Mouse (Mus musculus) embryonic facial prominence, embryonic 14.5 days (tissue): ENCODE measurements around the gene B230307C23Rik. TPM values are rescaled to one million over a fixed set of nuclear protein-coding genes. Genes with fewer than 3 reads are reported as not detected.

Experiments used
- ATAC-seq: fragments of 200-750 bp; cut with Nextera tagmentation; 2 replicates; pipeline ENCODE4 v1.8.0; 2017; ENCODE audit warnings: low read depth, moderate number of reproducible peaks, moderate TSS enrichment
- DNase-seq: peaks from one replicate; pipeline ENCODE4 v3.0.0-alpha.2; 2015; ENCODE audit warnings: low spot score
- H3K27ac ChIP-seq: fragments of 300-500 bp; sonication (generic); replicated peaks from 2 replicates; pipeline ENCODE4 v1.5.1; 2014; ENCODE audit warnings: low read depth, mild to moderate bottlenecking, low read length, moderate library complexity
- H3K27me3 ChIP-seq: fragments of 300-500 bp; sonication (generic); replicated peaks from 2 replicates; pipeline ENCODE4 v1.6.1; 2014; ENCODE audit warnings: low read length; ENCODE audit not compliant: control insufficient read depth, insufficient read depth
- H3K36me3 ChIP-seq: fragments of 300-500 bp; sonication (generic); 2 replicates; pipeline ENCODE4 v1.6.1; 2014; ENCODE audit warnings: low read length, mixed read lengths; ENCODE audit not compliant: control insufficient read depth, insufficient read depth
- H3K4me1 ChIP-seq: fragments of 300-500 bp; sonication (generic); 2 replicates; pipeline ENCODE4 v1.6.1; 2014; ENCODE audit warnings: antibody characterized with exemption, low read length; ENCODE audit not compliant: control insufficient read depth, insufficient read depth
- H3K4me2 ChIP-seq: fragments of 300-500 bp; sonication (generic); 2 replicates; pipeline ENCODE4 v1.6.1; 2014; ENCODE audit warnings: low read depth, mild to moderate bottlenecking, low read length, moderate library complexity, mixed read lengths
- H3K4me3 ChIP-seq: fragments of 300-500 bp; sonication (generic); 2 replicates; pipeline ENCODE4 v1.5.1; 2014; ENCODE audit warnings: low read depth, mild to moderate bottlenecking, low read length
- H3K9ac ChIP-seq: fragments of 300-500 bp; sonication (generic); 2 replicates; pipeline ENCODE4 v1.6.1; 2014; ENCODE audit warnings: low read depth, mild to moderate bottlenecking, low read length, moderate library complexity, mixed read lengths
- H3K9me3 ChIP-seq: fragments of 300-500 bp; sonication (generic); 2 replicates; pipeline ENCODE4 v1.6.1; 2016; ENCODE audit warnings: low read length; ENCODE audit not compliant: control insufficient read depth
- WGBS: fragments of 180-500 bp; shearing (Covaris S2); extraction: QIAGEN DNeasy Blood & Tissue Kit; methylation state at CpG from one replicate; pipeline ENCODE4 v1.1.7; 2014; 5-methylcytosine and 5-hydroxymethylcytosine counted together
- polyA plus RNA-seq: library from polyadenylated mRNA; unstranded; fragments of >200 nt; fragmentation: Nextera tagmentation; extraction: Ambion mirVana; gene quantifications from 2 replicates; pipeline ENCODE4 v1.2.1, GENCODE M21; 2014

Gene B230307C23Rik
- polyA plus RNA-seq, 1 experiment from 2014 or later, result 34.2 TPM

GRCm38 (mm10) chr16:97958401-97958973 is 38.6 kb upstream of the B230307C23Rik start:
- Histone ChIP-seq H3K4me1 (peaks cover 8% of the 10 kb centered on the region; the same call in 1 of the 2 replicates), H3K4me2 (no peak overlapping the region), H3K9me3 (no peaks in the 10 kb centered on the region), H3K27ac (no peak overlapping the region), H3K27me3 (no peaks in the 10 kb centered on the region), H3K9ac (no peak overlapping the region), H3K4me3 (no peak overlapping the region), H3K36me3 (peaks cover 31% of the 10 kb centered on the region)
- DNase-seq, result no peak
- no peak for ATAC-seq

- no peak overlapping the region for H3K9ac ChIP-seq
- H3K36me3 ChIP-seq, result peaks cover 13% of the 10 kb centered on the region
- peaks cover 8% of the 10 kb centered on the region; the same call in 1 of the 2 replicates for H3K4me1 ChIP-seq
- no peaks in the 10 kb centered on the region for H3K9me3 ChIP-seq
- H3K27me3 ChIP-seq, result no peaks in the 10 kb centered on the region
- DNase-seq (no peak), ATAC-seq (no peak)
- 87% methylated on average over 3 of the region's 3 CpGs for WGBS
- no peak overlapping the region for H3K27ac ChIP-seq
- H3K4me2 ChIP-seq, result no peak overlapping the region
- no peak overlapping the region for H3K4me3 ChIP-seq
Observed at GRCm38 (mm10) chr16:97960348-97960747, 36.8 kb upstream of the B230307C23Rik start.

- ATAC-seq (peak; percentile 1), DNase-seq (no peak)
- Histone ChIP-seq H3K9me3 (no peaks in the 10 kb centered on the region), H3K4me2 (peak overlapping the region; percentile 74), H3K4me3 (peak overlapping the region; percentile 89), H3K27ac (peak overlapping the region; percentile 98), H3K27me3 (no peaks in the 10 kb centered on the region), H3K9ac (peak overlapping the region; percentile 95), H3K4me1 (peaks cover 8% of the 10 kb centered on the region; the same call in 1 of the 2 replicates), H3K36me3 (peaks cover 2% of the 10 kb centered on the region; the same call in 1 of the 2 replicates)
- 16% methylated on average over 16 of the region's 36 CpGs for WGBS
Observed at GRCm38 (mm10) chr16:97961381-97962150, 35.5 kb upstream of the B230307C23Rik start.

GRCm38 (mm10) chr16:97962151-97962948 is 34.8 kb upstream of the B230307C23Rik start, which contains the start of the genes C2cd2 and Zbtb21:
Gene C2cd2, minus strand, starts transcription at chr16:97962598.
Gene Zbtb21, minus strand, starts transcription at chr16:97962622.
- ATAC-seq (peak; percentile 98), DNase-seq (peak; percentile 98)
- peak within 1 kb of the TSS; percentile 98 for H3K27ac ChIP-seq
- WGBS, result under 1% methylated on average over 35 of the region's 78 CpGs
- H3K4me3 ChIP-seq, result peak within 1 kb of the TSS; percentile 89
- H3K9ac ChIP-seq, result peak within 1 kb of the TSS; percentile 95
- H3K36me3 ChIP-seq, result no peaks in the 10 kb centered on the region
- peak within 1 kb of the TSS; percentile 74 for H3K4me2 ChIP-seq
- no peaks in the 10 kb centered on the region for H3K27me3 ChIP-seq
- no peaks in the 10 kb centered on the region for H3K9me3 ChIP-seq
- peaks cover 8% of the 10 kb centered on the region; the same call in 1 of the 2 replicates for H3K4me1 ChIP-seq

- 78% methylated on average over 3 of the region's 3 CpGs for WGBS
- Histone ChIP-seq H3K4me1 (peaks cover 8% of the 10 kb centered on the region; the same call in 1 of the 2 replicates), H3K27ac (no peak overlapping the region), H3K27me3 (no peaks in the 10 kb centered on the region), H3K4me2 (no peak overlapping the region), H3K36me3 (no peaks in the 10 kb centered on the region), H3K9ac (no peak overlapping the region), H3K9me3 (0 out of 2 replicates have a peak, but pooled peaks cover 3% of the 10 kb centered on the region), H3K4me3 (no peak overlapping the region)
- DNase-seq, result no peak
- no peak for ATAC-seq
Observed at GRCm38 (mm10) chr16:97963956-97964540, 33.1 kb upstream of the B230307C23Rik start.

- H3K4me1 ChIP-seq, result no peaks in the 10 kb centered on the region
- no peaks in the 10 kb centered on the region for H3K36me3 ChIP-seq
- no peak for DNase-seq
- no peaks in the 10 kb centered on the region for H3K9me3 ChIP-seq
- no peak overlapping the region for H3K27ac ChIP-seq
- H3K27me3 ChIP-seq, result no peaks in the 10 kb centered on the region
- no peak overlapping the region for H3K4me2 ChIP-seq
- no peak overlapping the region for H3K4me3 ChIP-seq
- ATAC-seq, result no peak
- no peak overlapping the region for H3K9ac ChIP-seq
- 88% methylated on average over 1 of the region's 1 CpGs for WGBS
Observed at GRCm38 (mm10) chr16:97977277-97977676, 19.8 kb upstream of the B230307C23Rik start.

GRCm38 (mm10) chr16:97977722-97978121 is 19.4 kb upstream of the B230307C23Rik start:
- no peaks in the 10 kb centered on the region for H3K36me3 ChIP-seq
- DNase-seq, result no peak
- no peak overlapping the region for H3K9ac ChIP-seq
- H3K4me2 ChIP-seq, result no peak overlapping the region
- H3K9me3 ChIP-seq, result no peaks in the 10 kb centered on the region
- H3K27me3 ChIP-seq, result no peaks in the 10 kb centered on the region
- H3K4me1 ChIP-seq, result no peaks in the 10 kb centered on the region
- H3K27ac ChIP-seq, result no peak overlapping the region
- ATAC-seq, result no peak
- H3K4me3 ChIP-seq, result no peak overlapping the region
- WGBS, result 90% methylated on average over 3 of the region's 3 CpGs

- 90% methylated on average over 1 of the region's 1 CpGs for WGBS
- Histone ChIP-seq H3K4me2 (no peak overlapping the region), H3K27me3 (no peaks in the 10 kb centered on the region), H3K36me3 (no peaks in the 10 kb centered on the region), H3K4me1 (no peaks in the 10 kb centered on the region), H3K9me3 (no peaks in the 10 kb centered on the region), H3K9ac (no peak overlapping the region), H3K27ac (no peak overlapping the region), H3K4me3 (no peak overlapping the region)
- DNase-seq (no peak), ATAC-seq (no peak)
Observed at GRCm38 (mm10) chr16:97981362-97981761, 15.8 kb upstream of the B230307C23Rik start.
